Mouse (Mus musculus) G1E (cell line): ENCODE data around the gene Patj. TPM values are rescaled to one million over a fixed set of nuclear protein-coding genes. Genes with fewer than 3 reads are reported as not detected.

ENCODE experiments used
- ATAC-seq: 2 replicates; pipeline ENCODE4 v1.8.0; 2016; ENCODE audit warnings: mild to moderate bottlenecking; ENCODE audit not compliant: insufficient number of reproducible peaks, poor library complexity, low FRiP score, severe bottlenecking; ENCODE audit errors: extremely low read depth
- DNase-seq: peaks from one replicate; pipeline ENCODE4 v3.0.0; 2012; ENCODE audit warnings: low spot score
- H3K27me3 ChIP-seq: 2 replicates; pipeline ENCODE4 v1.6.1; 2012; ENCODE audit warnings: mild to moderate bottlenecking, low read length, inconsistent platforms; ENCODE audit not compliant: insufficient read depth
- H3K36me3 ChIP-seq: replicated peaks from 2 replicates; pipeline ENCODE3; 2012; ENCODE audit warnings: mild to moderate bottlenecking, inconsistent platforms
- H3K4me1 ChIP-seq: 2 replicates; pipeline ENCODE4 v1.6.1; 2012; ENCODE audit warnings: low read depth, low read length, inconsistent platforms, mixed read lengths; ENCODE audit not compliant: insufficient read depth
- H3K4me3 ChIP-seq: 2 replicates; pipeline ENCODE4 v1.5.1; 2012; ENCODE audit warnings: low read depth, mild to moderate bottlenecking, inconsistent platforms, low read length, moderate library complexity, mixed read lengths
- H3K9me3 ChIP-seq: replicated peaks from 2 replicates; pipeline ENCODE4 v1.6.1; 2012; ENCODE audit warnings: inconsistent platforms
- CTCF ChIP-seq: IDR thresholded peaks from 2 replicates; pipeline ENCODE4 v1.5.1; 2012; ENCODE audit warnings: low read depth, low read length, inconsistent platforms, mixed read lengths
- GATA1 ChIP-seq: IDR thresholded peaks from 2 replicates; pipeline ENCODE4 v1.6.1; 2012; ENCODE audit warnings: borderline replicate concordance, low read length, inconsistent platforms, mixed read lengths
- GATA2 ChIP-seq: IDR thresholded peaks from 2 replicates; pipeline ENCODE4 v1.6.1; 2012; ENCODE audit warnings: low read depth, low read length, inconsistent platforms, borderline replicate concordance
- POLR2AphosphoS5 ChIP-seq: IDR thresholded peaks from 2 replicates; pipeline ENCODE4 v1.6.1; 2012; ENCODE audit warnings: low read depth, low read length, inconsistent platforms; ENCODE audit not compliant: insufficient replicate concordance
- TAL1 ChIP-seq: conservative IDR thresholded peaks from 2 replicates; pipeline ENCODE4 v1.6.1; 2012; ENCODE audit warnings: low read depth, low read length, inconsistent platforms, mixed read lengths
- polyA plus RNA-seq: library from polyadenylated mRNA; stranded (reverse); fragments of >175 nt; gene quantifications from 2 replicates; pipeline ENCODE4 v1.2.3, GENCODE M21; 2012
- total RNA-seq, 2 experiments: library from RNA; stranded (forward) in 1 of 2; stranded (reverse) in 1 of 2; fragments of 200-1000 nt in 1 of 2; fragments of >200 nt in 1 of 2; fragmentation: Nextera tagmentation in 1 of 2; gene quantifications; 2 replicates each; pipeline ENCODE4 v1.2.3; 2014 to 2017

Patj gene
- total and polyA plus RNA-seq, 3 experiments: 0.82 TPM; not detected in 2

DNA sequence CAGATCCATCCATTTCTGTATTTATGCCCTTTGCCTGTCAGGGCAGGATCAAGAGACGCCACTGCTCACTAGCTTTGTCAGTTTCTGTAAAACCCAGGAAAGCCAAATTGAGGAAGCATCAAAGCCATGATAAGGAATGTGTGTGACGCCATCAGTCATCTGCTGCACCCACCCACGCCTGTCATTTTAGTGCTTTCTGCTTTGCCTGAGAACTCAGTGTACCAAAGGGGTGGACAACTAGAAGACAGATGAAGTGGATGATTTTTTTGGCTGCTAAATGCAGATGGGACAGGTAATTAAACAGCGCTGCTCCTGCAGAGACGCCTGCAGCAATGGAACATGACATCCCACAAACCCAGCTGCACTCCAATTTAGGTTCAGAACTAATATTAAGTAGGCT lies 57.6 kb downstream of the Patj start:
- DNase-seq (no peak), ATAC-seq (no peak)
- peaks cover 15% of the 10 kb centered on the region for H3K9me3 ChIP-seq
- no peaks in the 10 kb centered on the region for H3K27me3 ChIP-seq
- no peaks in the 10 kb centered on the region for H3K36me3 ChIP-seq
- TF ChIP-seq GATA1: no peak
- TF ChIP-seq TAL1: no peak
- no peak for TF ChIP-seq CTCF
- no peak for TF ChIP-seq POLR2AphosphoS5
- no peak for TF ChIP-seq GATA2
- no peak overlapping the region for H3K4me3 ChIP-seq
- H3K4me1 ChIP-seq: no peaks in the 10 kb centered on the region

DNA sequence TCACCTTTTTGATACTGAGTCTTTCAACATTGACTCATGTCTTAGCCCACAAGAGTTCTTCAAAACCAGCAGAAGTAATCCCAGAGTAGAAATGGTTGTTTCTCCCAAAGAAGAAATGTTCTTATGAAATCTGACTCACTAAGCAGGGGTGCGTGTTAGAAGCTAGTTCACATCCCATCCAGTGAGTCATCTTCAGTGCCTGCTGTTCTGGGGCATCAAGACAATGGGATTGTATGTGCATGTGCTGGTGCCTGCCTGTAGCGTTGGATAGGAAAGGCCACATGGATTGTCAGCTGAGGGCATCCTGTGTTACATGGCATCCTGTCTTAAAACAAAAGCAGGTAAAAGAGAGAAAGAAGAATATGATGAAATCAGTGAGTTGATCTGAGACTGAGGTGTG lies 59.8 kb downstream of the Patj start:
- Histone ChIP-seq H3K27me3 (no peaks in the 10 kb centered on the region), H3K4me1 (no peaks in the 10 kb centered on the region), H3K9me3 (peaks cover 11% of the 10 kb centered on the region), H3K4me3 (no peak overlapping the region), H3K36me3 (no peaks in the 10 kb centered on the region)
- TF ChIP-seq GATA2 (no peak), GATA1 (no peak)
- ATAC-seq (no peak), DNase-seq (no peak)

DNA sequence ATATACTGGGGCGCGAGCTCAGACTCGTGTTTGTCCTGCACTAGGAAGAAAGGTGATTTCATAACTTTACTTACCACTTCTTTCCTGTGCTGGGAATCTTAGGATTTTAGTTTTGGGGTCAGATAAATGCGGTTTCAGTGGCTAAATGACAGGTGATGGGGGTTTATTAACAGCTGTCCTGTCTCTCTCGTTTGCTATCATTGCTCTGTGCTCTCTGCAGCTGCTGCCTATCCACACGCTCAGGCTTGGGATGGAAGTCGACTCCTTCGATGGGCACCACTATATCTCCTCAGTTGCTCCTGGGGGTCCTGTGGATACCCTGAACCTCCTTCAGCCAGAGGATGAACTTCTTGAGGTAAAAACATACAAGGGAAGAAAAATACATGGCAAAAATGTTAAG lies 60.3 kb downstream of the Patj start:
- ATAC-seq (no peak), DNase-seq (no peak)
- Histone ChIP-seq H3K4me3 (no peak overlapping the region), H3K9me3 (peaks cover 11% of the 10 kb centered on the region), H3K27me3 (no peaks in the 10 kb centered on the region), H3K4me1 (no peaks in the 10 kb centered on the region), H3K36me3 (no peaks in the 10 kb centered on the region)
- TF ChIP-seq POLR2AphosphoS5 (no peak), GATA2 (no peak), GATA1 (no peak), CTCF (no peak), TAL1 (no peak)

DNA sequence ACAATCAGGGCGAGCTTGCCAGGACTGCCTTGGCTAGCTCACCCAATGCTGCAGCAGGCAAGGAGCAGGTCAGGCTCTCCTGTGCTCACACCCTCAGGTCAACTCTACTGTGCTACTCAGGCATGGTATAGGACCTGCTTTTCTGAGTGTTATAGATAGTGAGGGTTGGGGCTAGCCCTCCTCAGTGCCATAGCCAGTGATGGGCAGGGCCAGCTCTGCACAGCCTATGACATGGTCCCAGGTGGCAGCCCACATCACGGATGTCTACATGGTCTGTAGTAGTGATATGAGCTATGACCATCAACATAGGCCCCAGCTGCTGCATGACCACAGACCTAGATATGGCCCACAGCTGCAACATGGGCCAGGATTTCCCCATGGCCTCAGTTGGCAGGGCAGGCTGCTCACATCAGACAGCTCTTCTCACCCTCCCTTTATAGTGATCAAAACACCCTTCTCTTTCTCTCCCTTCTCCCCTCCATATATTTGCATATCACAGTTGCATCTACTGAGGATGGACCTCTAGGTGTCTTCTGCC lies 66.3 kb downstream of the Patj start:
- H3K4me3 ChIP-seq: no peak overlapping the region
- DNase-seq (no peak), ATAC-seq (no peak)
- H3K9me3 ChIP-seq: peaks cover 21% of the 10 kb centered on the region
- no peaks in the 10 kb centered on the region for H3K27me3 ChIP-seq
- TF ChIP-seq GATA2 (no peak), TAL1 (no peak), POLR2AphosphoS5 (no peak), GATA1 (no peak), CTCF (no peak)
- H3K36me3 ChIP-seq: no peaks in the 10 kb centered on the region
- no peaks in the 10 kb centered on the region for H3K4me1 ChIP-seq

DNA sequence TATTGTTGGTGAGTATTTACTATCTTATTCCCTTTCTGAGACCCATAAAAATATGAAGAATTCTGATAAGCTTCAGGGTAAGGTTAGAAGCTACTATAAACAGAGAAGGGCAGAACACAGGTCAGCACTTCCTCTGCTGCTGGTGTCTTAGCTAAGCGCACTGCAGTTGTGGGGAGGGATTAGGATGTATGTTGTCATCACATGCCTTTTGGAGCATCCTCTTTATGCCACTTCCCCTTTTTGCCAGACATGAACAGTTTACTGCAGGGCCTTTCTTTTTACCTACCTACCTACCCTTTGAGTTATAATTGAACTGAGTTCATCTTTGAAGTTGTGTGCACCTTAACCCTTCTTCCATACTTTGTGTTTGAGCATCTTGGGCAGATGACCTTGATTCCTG lies 69.9 kb downstream of the Patj start:
- Histone ChIP-seq H3K9me3 (peaks cover 23% of the 10 kb centered on the region), H3K27me3 (no peaks in the 10 kb centered on the region), H3K4me1 (no peaks in the 10 kb centered on the region), H3K4me3 (no peak overlapping the region), H3K36me3 (no peaks in the 10 kb centered on the region)
- no peak for DNase-seq
- no peak for ATAC-seq
- no peak for TF ChIP-seq GATA1
- no peak for TF ChIP-seq TAL1
- no peak for TF ChIP-seq POLR2AphosphoS5
- no peak for TF ChIP-seq CTCF
- no peak for TF ChIP-seq GATA2

DNA sequence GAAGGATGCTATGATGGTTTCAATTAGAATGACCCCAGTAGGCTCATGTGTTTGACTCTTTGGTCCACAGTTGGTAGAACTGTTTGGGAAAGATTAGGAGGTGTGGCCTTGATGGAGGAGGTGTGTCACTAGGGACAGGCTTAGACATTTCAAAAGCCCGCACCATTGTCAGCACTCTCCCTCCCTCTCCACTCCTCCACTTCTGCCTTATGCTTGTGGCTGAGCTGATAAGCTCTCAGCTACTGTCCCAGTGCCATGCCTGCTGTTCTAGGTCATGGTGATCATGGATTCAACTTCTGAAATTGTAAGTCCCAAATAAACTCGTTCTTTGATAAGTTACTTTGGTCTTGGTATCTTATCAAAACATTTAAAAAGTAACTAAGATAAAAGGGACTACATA lies 70.3 kb downstream of the Patj start:
- peaks cover 23% of the 10 kb centered on the region for H3K9me3 ChIP-seq
- DNase-seq: no peak
- H3K36me3 ChIP-seq: no peaks in the 10 kb centered on the region
- no peaks in the 10 kb centered on the region for H3K4me1 ChIP-seq
- no peak for TF ChIP-seq GATA1
- TF ChIP-seq GATA2: no peak
- no peak for TF ChIP-seq POLR2AphosphoS5
- no peak for ATAC-seq
- no peak overlapping the region for H3K4me3 ChIP-seq
- H3K27me3 ChIP-seq: no peaks in the 10 kb centered on the region

DNA sequence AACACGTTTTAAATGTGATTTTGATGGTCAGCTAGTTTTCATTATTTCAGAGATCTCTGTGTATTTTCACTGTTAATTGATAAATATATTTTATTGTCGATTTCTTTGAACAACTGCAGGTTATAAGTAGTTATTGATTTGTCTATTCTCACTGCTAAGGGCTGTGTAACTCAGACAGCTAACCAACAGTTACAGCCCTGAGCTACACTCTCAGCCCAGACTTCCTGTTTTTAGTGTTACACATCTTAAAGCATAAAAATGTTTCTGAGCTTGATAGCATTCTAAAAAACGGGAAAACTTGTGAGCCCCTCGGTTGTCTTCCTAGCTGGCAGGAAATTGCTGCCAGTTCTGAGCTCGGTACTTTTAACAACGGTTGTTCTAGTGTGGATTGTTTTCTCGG lies 75.8 kb downstream of the Patj start:
- Histone ChIP-seq H3K4me1 (no peaks in the 10 kb centered on the region), H3K9me3 (peaks cover 4% of the 10 kb centered on the region; the same call in 1 of the 2 replicates), H3K27me3 (no peaks in the 10 kb centered on the region), H3K36me3 (no peaks in the 10 kb centered on the region), H3K4me3 (no peak overlapping the region)
- no peak for TF ChIP-seq TAL1
- TF ChIP-seq GATA2: no peak
- TF ChIP-seq CTCF: no peak
- no peak for TF ChIP-seq POLR2AphosphoS5
- TF ChIP-seq GATA1: no peak
- ATAC-seq: no peak
- DNase-seq: no peak
